In genomic region chr6:83197345-83198004, GRCm38 (mm10) we compare ENCODE assay signal across 9 mouse cellular contexts. TPM values are rescaled to one million over a fixed set of nuclear protein-coding genes. Genes with fewer than 3 reads are reported as not detected.
A peak's percentile ranks its signal among the peaks of the same experiment; 100 is the strongest.
DNase-seq lines count a peak whose midpoint lies in the region; ATAC-seq lines count a peak whose summit lies in the region.
"Had no signal": no experiment of that assay in that cellular context is flagged by ENCODE, and none has a peak within 500 bp of the region (broad histone marks: within the 10 kb centered on the region; RNA-seq: fewer than 3 reads in every experiment).

No protein-coding gene starts in this region.

- H3K4me2 ChIP-seq in kidney, embryonic 14.5 days (replicated peaks; ENCODE audit: low read depth, low read length): no peak overlapping the region
- H3K4me2 ChIP-seq in hindbrain, embryonic 11.5 days (replicated peaks; ENCODE audit: low read depth, low read length): no peak overlapping the region
- H3K4me2 ChIP-seq in intestine, embryonic 16.5 days (ENCODE audit: low read depth, low read length): no peak overlapping the region

- no peak overlapping the region for H3K9ac ChIP-seq in kidney, embryonic 14.5 days (ENCODE audit: low read depth, low read length)
- H3K9ac ChIP-seq in hindbrain, embryonic 11.5 days (ENCODE audit: low read depth, low read length): no peak overlapping the region
- no peak overlapping the region for H3K9ac ChIP-seq in intestine, embryonic 16.5 days (ENCODE audit: low read depth, low read length)

- no peak overlapping the region for H3K27ac ChIP-seq in kidney, embryonic 14.5 days (ENCODE audit: low read depth, low read length)
- H3K27ac ChIP-seq in hindbrain, embryonic 11.5 days (ENCODE audit: low read depth, low read length): no peak overlapping the region
- no peak overlapping the region for H3K27ac ChIP-seq in intestine, embryonic 16.5 days (ENCODE audit: low read length)

- 50% methylated on average over 15 of the region's 15 CpGs for WGBS in kidney, embryonic 14.5 days
- 44% methylated on average over 15 of the region's 15 CpGs for WGBS in hindbrain, embryonic 11.5 days
- 51% methylated on average over 15 of the region's 15 CpGs for WGBS in intestine, embryonic 16.5 days

- H3K9me3 ChIP-seq in kidney, embryonic 14.5 days (ENCODE audit: control insufficient read depth, low read length): no peaks in the 10 kb centered on the region
- no peaks in the 10 kb centered on the region for H3K9me3 ChIP-seq in hindbrain, embryonic 11.5 days (ENCODE audit: control insufficient read depth, low read length)
- H3K9me3 ChIP-seq in intestine, embryonic 16.5 days (ENCODE audit: control insufficient read depth, low read length): no peaks in the 10 kb centered on the region

- peaks cover 77% of the 10 kb centered on the region for H3K36me3 ChIP-seq in kidney, embryonic 14.5 days (ENCODE audit: control insufficient read depth, insufficient read depth, low read length)
- peaks cover 15% of the 10 kb centered on the region for H3K36me3 ChIP-seq in hindbrain, embryonic 11.5 days (ENCODE audit: control insufficient read depth, insufficient read depth, low read length)
- H3K36me3 ChIP-seq in intestine, embryonic 16.5 days (ENCODE audit: control insufficient read depth, insufficient read depth, low read length): peaks cover 28% of the 10 kb centered on the region

- H3K27me3 ChIP-seq in kidney, embryonic 14.5 days (ENCODE audit: control insufficient read depth, insufficient read depth, low read length): no peaks in the 10 kb centered on the region
- H3K27me3 ChIP-seq in hindbrain, embryonic 11.5 days (ENCODE audit: control insufficient read depth, insufficient read depth, low read length): no peaks in the 10 kb centered on the region
- no peaks in the 10 kb centered on the region for H3K27me3 ChIP-seq in intestine, embryonic 16.5 days (replicated peaks; ENCODE audit: control insufficient read depth, insufficient read depth, low read length)
- H3K27me3 ChIP-seq: Patski had no signal

- H3K4me1 ChIP-seq in kidney, embryonic 14.5 days (ENCODE audit: control insufficient read depth, insufficient read depth, low read length): no peaks in the 10 kb centered on the region
- H3K4me1 ChIP-seq in hindbrain, embryonic 11.5 days (replicated peaks; ENCODE audit: control insufficient read depth, insufficient read depth, low read length): no peaks in the 10 kb centered on the region
- no peaks in the 10 kb centered on the region for H3K4me1 ChIP-seq in intestine, embryonic 16.5 days (ENCODE audit: control insufficient read depth, insufficient read depth, low read length)

- intact Hi-C loops in left cerebral cortex, postnatal 25 days (cut with DNase I): no loop called here

- no peak for ATAC-seq in kidney, embryonic 14.5 days (ENCODE audit: low FRiP score, low TSS enrichment)
- no peak for ATAC-seq in hindbrain, embryonic 11.5 days (ENCODE audit: low FRiP score)
- ATAC-seq in intestine, embryonic 16.5 days: no peak
- ATAC-seq: Patski had no signal

- H3K4me3 ChIP-seq in kidney, embryonic 14.5 days (ENCODE audit: low read length): no peak overlapping the region
- H3K4me3 ChIP-seq in hindbrain, embryonic 11.5 days (ENCODE audit: low read depth, low read length): no peak overlapping the region
- H3K4me3 ChIP-seq in intestine, embryonic 16.5 days (ENCODE audit: low read length): no peak overlapping the region

- peak; percentile 38 for DNase-seq in kidney, adult 11 months
- DNase-seq in adrenal gland, adult (ENCODE audit: inconsistent age in 2 of 2, low spot score in 1 of 2): peak; percentile 71 to 91
- peak; percentile 37 for DNase-seq in embryo, embryonic 11 days
- DNase-seq in hindbrain, embryonic 11.5 days (ENCODE audit: low spot score): peak; percentile 41
- peak; percentile 67 for DNase-seq in left cerebral cortex, postnatal 25 days (ENCODE audit: low spot score in 2 of 2)
- peak; percentile 68 for DNase-seq in right cerebral cortex, postnatal 14 days

RNA-seq across cellular contexts. Expression of gene Slc4a5, which starts 22.2 kb away (rescaled TPM):
- polyA plus RNA-seq in kidney, embryonic 14.5 days (2014; fragmentation: Nextera tagmentation; extraction: Ambion mirVana): 0.13 and 0.45 TPM in 2 replicates
- polyA plus RNA-seq in hindbrain, embryonic 11.5 days (2014; fragmentation: Nextera tagmentation; extraction: Ambion mirVana): 2.5 and 3.1 TPM in 2 replicates
- total RNA-seq in left cerebral cortex, postnatal 25 days (2021): 1 to 10 TPM; 2.3 to 2.5 TPM
- polyA plus RNA-seq in intestine, embryonic 16.5 days (2015; fragmentation: Nextera tagmentation; extraction: Ambion mirVana): 0.56 and 1.2 TPM in 2 replicates

RNA-seq across cellular contexts. Expression of gene Dctn1, which starts 31.8 kb away (rescaled TPM):
- 58.6 and 75.0 TPM in 2 replicates for polyA plus RNA-seq in kidney, embryonic 14.5 days (2014; fragmentation: Nextera tagmentation; extraction: Ambion mirVana)
- polyA plus RNA-seq in hindbrain, embryonic 11.5 days (2014; fragmentation: Nextera tagmentation; extraction: Ambion mirVana): 75.1 and 81.6 TPM in 2 replicates
- 100 to 1,000 TPM; 329 to 365 TPM for total RNA-seq in left cerebral cortex, postnatal 25 days (2021)
- polyA plus RNA-seq in intestine, embryonic 16.5 days (2015; fragmentation: Nextera tagmentation; extraction: Ambion mirVana): 73.5 and 84.5 TPM in 2 replicates

RNA-seq across cellular contexts. Expression of gene 1700003E16Rik, which starts 41.3 kb away (rescaled TPM):
- polyA plus RNA-seq in kidney, embryonic 14.5 days (2014; fragmentation: Nextera tagmentation; extraction: Ambion mirVana): 0.94 and 0.96 TPM in 2 replicates
- polyA plus RNA-seq in hindbrain, embryonic 11.5 days (2014; fragmentation: Nextera tagmentation; extraction: Ambion mirVana): 3.7 TPM in 2 replicates
- 10 to 100 TPM; 28.8 to 30.2 TPM for total RNA-seq in left cerebral cortex, postnatal 25 days (2021)
- 1.9 and 2.4 TPM in 2 replicates for polyA plus RNA-seq in intestine, embryonic 16.5 days (2015; fragmentation: Nextera tagmentation; extraction: Ambion mirVana)

RNA-seq across cellular contexts. Expression of gene Wdr54, which starts 41.3 kb away (rescaled TPM):
- polyA plus RNA-seq in kidney, embryonic 14.5 days (2014; fragmentation: Nextera tagmentation; extraction: Ambion mirVana): 6.2 and 8.6 TPM in 2 replicates
- 12.3 and 13.8 TPM in 2 replicates for polyA plus RNA-seq in hindbrain, embryonic 11.5 days (2014; fragmentation: Nextera tagmentation; extraction: Ambion mirVana)
- 10 to 100 TPM; 28.8 to 29.1 TPM for total RNA-seq in left cerebral cortex, postnatal 25 days (2021)
- 2.9 and 4.6 TPM in 2 replicates for polyA plus RNA-seq in intestine, embryonic 16.5 days (2015; fragmentation: Nextera tagmentation; extraction: Ambion mirVana)
